Comparison of ENCODE assay signal across 18 mouse cellular contexts in genomic region chr3:68795641-68796040, GRCm38 (mm10).
DNase-seq lines count a peak whose midpoint lies in the region; ATAC-seq lines count a peak whose summit lies in the region.
"Had no signal": no experiment of that assay in that cellular context is flagged by ENCODE, and none has a peak within 500 bp of the region (broad histone marks: within the 10 kb centered on the region; RNA-seq: fewer than 3 reads in every experiment).

No protein-coding gene starts in this region.

- peak; percentile 58 for DNase-seq in embryonic facial prominence, embryonic 14.5 days (ENCODE audit: low spot score)
- DNase-seq in embryonic facial prominence, embryonic 10.5 days (ENCODE audit: low spot score), result no peak
- DNase-seq in ovary, adult 18-20 months (ENCODE audit: low spot score), result peak; percentile 20
- DNase-seq in ovary, postnatal 14 days (ENCODE audit: low spot score), result no peak
- peak; percentile 36 to 39 for DNase-seq in heart, postnatal 10 days
- peak; percentile 32 for DNase-seq in lung, postnatal 25 days (ENCODE audit: low spot score)
- no peak for DNase-seq in gastrocnemius, postnatal 14 days
- DNase-seq in gastrocnemius, adult 8-10 months (ENCODE audit: low spot score in 2 of 2), result no peak
- DNase-seq: B cell, adult 2 months; kidney, adult 18-20 months; layer of hippocampus, adult 9-11 months; left cerebral cortex, postnatal 4 days; right cerebral cortex, adult 18-20 months; thymus, adult 2 months had no signal

- H3K4me2 ChIP-seq in embryonic facial prominence, embryonic 14.5 days (ENCODE audit: low read depth, low read length), result no peak overlapping the region
- H3K4me2 ChIP-seq: hindbrain, embryonic 12.5 days; liver, embryonic 15.5 days; midbrain, embryonic 13.5 days; neural tube, embryonic 12.5 days had no signal

- no peaks in the 10 kb centered on the region for H3K4me1 ChIP-seq in embryonic facial prominence, embryonic 14.5 days (ENCODE audit: control insufficient read depth, insufficient read depth, low read length)
- peaks cover 7% of the 10 kb centered on the region; the same call in 1 of the 2 replicates for H3K4me1 ChIP-seq in embryonic facial prominence, embryonic 10.5 days
- H3K4me1 ChIP-seq: liver, embryonic 15.5 days had no signal

- peaks cover 3% of the 10 kb centered on the region; the same call in 1 of the 2 replicates for H3K9me3 ChIP-seq in embryonic facial prominence, embryonic 14.5 days (ENCODE audit: control insufficient read depth, low read length)
- peaks cover 2% of the 10 kb centered on the region; the same call in 1 of the 2 replicates for H3K9me3 ChIP-seq in embryonic facial prominence, embryonic 10.5 days
- H3K9me3 ChIP-seq: liver, embryonic 15.5 days; neural tube, embryonic 12.5 days had no signal

- H3K4me3 ChIP-seq in embryonic facial prominence, embryonic 14.5 days (ENCODE audit: low read depth, low read length), result no peak overlapping the region
- H3K4me3 ChIP-seq in embryonic facial prominence, embryonic 10.5 days, result no peak overlapping the region
- H3K4me3 ChIP-seq: hindbrain, embryonic 12.5 days; liver, embryonic 15.5 days; midbrain, embryonic 13.5 days; neural tube, embryonic 12.5 days had no signal

- no peaks in the 10 kb centered on the region for H3K27me3 ChIP-seq in embryonic facial prominence, embryonic 14.5 days (replicated peaks; ENCODE audit: control insufficient read depth, insufficient read depth, low read length)
- no peaks in the 10 kb centered on the region for H3K27me3 ChIP-seq in embryonic facial prominence, embryonic 10.5 days (replicated peaks; ENCODE audit: low read depth, poor library complexity, severe bottlenecking)
- H3K27me3 ChIP-seq: hindbrain, embryonic 12.5 days; liver, embryonic 15.5 days; midbrain, embryonic 13.5 days; neural tube, embryonic 12.5 days had no signal

- intact Hi-C loops in heart, postnatal 10 days (cut with DNase I), result no loop called here
- intact Hi-C loops in gastrocnemius, postnatal 14 days (cut with DNase I; ENCODE audit: low total_unique reads), result no loop called here

- H3K9ac ChIP-seq in embryonic facial prominence, embryonic 14.5 days (ENCODE audit: low read depth, low read length), result no peak overlapping the region
- H3K9ac ChIP-seq: hindbrain, embryonic 12.5 days; liver, embryonic 15.5 days; midbrain, embryonic 13.5 days; neural tube, embryonic 12.5 days had no signal

- 59% methylated on average over 3 of the region's 3 CpGs for WGBS in embryonic facial prominence, embryonic 14.5 days
- 69% methylated on average over 3 of the region's 3 CpGs for WGBS in embryonic facial prominence, embryonic 10.5 days

- H3K27ac ChIP-seq in embryonic facial prominence, embryonic 14.5 days (replicated peaks; ENCODE audit: low read depth, low read length), result no peak overlapping the region
- no peak overlapping the region for H3K27ac ChIP-seq in embryonic facial prominence, embryonic 10.5 days (replicated peaks)
- H3K27ac ChIP-seq: hindbrain, embryonic 12.5 days; liver, embryonic 15.5 days; midbrain, embryonic 13.5 days; neural tube, embryonic 12.5 days had no signal

- H3K36me3 ChIP-seq in embryonic facial prominence, embryonic 14.5 days (ENCODE audit: control insufficient read depth, insufficient read depth, low read length), result no peaks in the 10 kb centered on the region
- no peaks in the 10 kb centered on the region for H3K36me3 ChIP-seq in embryonic facial prominence, embryonic 10.5 days (replicated peaks)
- H3K36me3 ChIP-seq: hindbrain, embryonic 12.5 days; liver, embryonic 15.5 days; midbrain, embryonic 13.5 days; neural tube, embryonic 12.5 days had no signal

- ATAC-seq in embryonic facial prominence, embryonic 14.5 days (ENCODE audit: low read depth), result no peak
- ATAC-seq: midbrain, embryonic 13.5 days had no signal

Comparison
In these comparisons a context has a peak if more than half of its experiments do, and no peak if none do; other contexts are left out.
1. DNase-seq: peak in embryonic facial prominence, embryonic 14.5 days (single experiment), ovary, adult 18-20 months (single experiment), heart, postnatal 10 days (2 of 2) and lung, postnatal 25 days (single experiment); none in embryonic facial prominence, embryonic 10.5 days (single experiment), ovary, postnatal 14 days (single experiment), gastrocnemius, postnatal 14 days (single experiment) and gastrocnemius, adult 8-10 months (0 of 2).